Mouse (Mus musculus): ENCODE measurements at regions not wholly inside any gene's neighbourhood (a gene's known extent, or its start where the extent isn't known, plus 50 kb on each side); places are given as distances from the start of the nearest gene placed in this dataset.
"Not testable (repeated sequence)": the region's sequence is repeated elsewhere in the genome, so short reads cannot be mapped to it uniquely, and the experiment has no call there.

- DNase-seq, result no peak
Observed at GRCm38 (mm10) chrX:50675356-50675755, 165.5 kb upstream of the Stk26 start.

GRCm38 (mm10) chrX:50657835-50658565 is 182.8 kb upstream of the Stk26 start:
- DNase-seq, result peak; percentile 29

GRCm38 (mm10) chrX:50657180-50657834 is 183.5 kb upstream of the Stk26 start:
- no peak for DNase-seq

- not testable (repeated sequence) for DNase-seq
Observed at GRCm38 (mm10) chrX:50655380-50655779, 185.5 kb upstream of the Stk26 start.

- no peak for DNase-seq
Observed at GRCm38 (mm10) chrX:50641347-50641746, 199.5 kb upstream of the Stk26 start.

- no peak for DNase-seq
Observed at GRCm38 (mm10) chrX:50635634-50636033, 205.2 kb upstream of the Stk26 start.

GRCm38 (mm10) chrX:50634842-50635615 is 205.8 kb upstream of the Stk26 start:
- peak; percentile 72 for DNase-seq

- DNase-seq, result no peak
Observed at GRCm38 (mm10) chrX:50632536-50632935, 204.2 kb upstream of the Olfr1324 start.

GRCm38 (mm10) chrX:50625336-50625735 is 197.0 kb upstream of the Olfr1324 start:
- DNase-seq, result no peak

- DNase-seq, result peak; percentile 86
Observed at GRCm38 (mm10) chrX:50622984-50623455, 194.7 kb upstream of the Olfr1324 start.

GRCm38 (mm10) chrX:50620909-50621308 is 192.6 kb upstream of the Olfr1324 start:
- DNase-seq, result peak; percentile 54

- DNase-seq, result peak; percentile 87
Observed at GRCm38 (mm10) chrX:50619919-50620318, 191.6 kb upstream of the Olfr1324 start.

GRCm38 (mm10) chrX:50618936-50619335 is 190.6 kb upstream of the Olfr1324 start:
- DNase-seq, result no peak

GRCm38 (mm10) chrX:50616920-50617319 is 188.6 kb upstream of the Olfr1324 start:
- DNase-seq, result peak; percentile 83

- DNase-seq, result peak; percentile 83
Observed at GRCm38 (mm10) chrX:50614874-50615273, 186.6 kb upstream of the Olfr1324 start.

- peak; percentile 72 for DNase-seq
Observed at GRCm38 (mm10) chrX:50614367-50614766, 186.1 kb upstream of the Olfr1324 start.

GRCm38 (mm10) chrX:50611765-50612591 is 183.7 kb upstream of the Olfr1324 start:
- DNase-seq, result peak; percentile 87

GRCm38 (mm10) chrX:50608141-50608540 is 179.8 kb upstream of the Olfr1324 start:
- not testable (repeated sequence) for DNase-seq

- peak; percentile 73 for DNase-seq
Observed at GRCm38 (mm10) chrX:50607636-50608035, 179.3 kb upstream of the Olfr1324 start.

- peak; percentile 82 for DNase-seq
Observed at GRCm38 (mm10) chrX:50605517-50605916, 177.2 kb upstream of the Olfr1324 start.

GRCm38 (mm10) chrX:50604995-50605394 is 176.7 kb upstream of the Olfr1324 start:
- DNase-seq, result peak; percentile 63

GRCm38 (mm10) chrX:50602881-50603280 is 174.6 kb upstream of the Olfr1324 start:
- peak; percentile 94 for DNase-seq
